Mouse (Mus musculus) G1E-ER4 (cell line): ENCODE data around the gene Rsl24d1. TPM values are rescaled to one million over a fixed set of nuclear protein-coding genes. Genes with fewer than 3 reads are reported as not detected.

Source experiments
- GATA1 ChIP-seq: IDR thresholded peaks from one replicate; pipeline ENCODE4 v1.8.0; 2012; ENCODE audit warnings: low read length, inconsistent platforms
- polyA plus RNA-seq: library from polyadenylated mRNA; stranded (reverse); fragments of >175 nt; gene quantifications from 2 replicates; pipeline ENCODE4 v1.2.3, GENCODE M21; 2012

Rsl24d1 gene
- polyA plus RNA-seq, 1 experiment, result 4.1 TPM

DNA sequence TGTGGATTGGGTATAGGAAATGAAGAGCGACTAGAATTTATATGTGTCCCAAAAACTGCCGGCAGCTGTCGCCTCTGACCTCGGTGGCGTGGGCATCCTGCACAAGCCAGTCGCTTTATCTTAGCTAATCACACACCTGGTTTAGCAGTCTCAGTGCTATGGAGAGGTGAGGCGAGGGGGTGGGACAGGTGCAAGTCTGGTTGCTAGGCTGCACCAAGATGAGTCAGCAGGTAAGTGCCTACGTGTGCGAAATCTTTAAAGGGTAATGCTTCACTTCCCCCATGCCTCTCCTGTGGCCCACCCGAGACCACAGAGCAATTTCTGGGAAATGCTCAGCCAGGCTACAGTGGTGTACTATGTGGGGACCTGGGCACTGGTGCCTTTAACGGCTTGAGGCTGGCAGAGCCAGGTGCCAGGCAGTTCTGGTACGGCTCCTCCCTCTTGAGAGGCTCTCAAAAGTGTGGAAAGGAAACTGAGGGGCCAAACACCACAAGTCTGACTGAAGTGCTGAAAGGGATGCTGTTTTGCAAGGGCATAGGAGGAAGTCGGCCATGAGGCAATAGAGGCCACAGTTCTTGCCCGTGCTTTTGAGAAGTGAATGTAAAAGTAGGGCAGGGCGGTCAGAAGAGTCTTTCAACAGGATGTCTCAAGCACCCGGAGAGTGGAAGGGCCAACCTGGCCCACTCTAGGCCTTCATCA, 23.9 kb upstream of the Rsl24d1 start:
- no peak for TF ChIP-seq GATA1

GRCm38 (mm10) chr9:73090121-73090520, 23.1 kb upstream of the Rsl24d1 start:
- no peak for TF ChIP-seq GATA1

DNA sequence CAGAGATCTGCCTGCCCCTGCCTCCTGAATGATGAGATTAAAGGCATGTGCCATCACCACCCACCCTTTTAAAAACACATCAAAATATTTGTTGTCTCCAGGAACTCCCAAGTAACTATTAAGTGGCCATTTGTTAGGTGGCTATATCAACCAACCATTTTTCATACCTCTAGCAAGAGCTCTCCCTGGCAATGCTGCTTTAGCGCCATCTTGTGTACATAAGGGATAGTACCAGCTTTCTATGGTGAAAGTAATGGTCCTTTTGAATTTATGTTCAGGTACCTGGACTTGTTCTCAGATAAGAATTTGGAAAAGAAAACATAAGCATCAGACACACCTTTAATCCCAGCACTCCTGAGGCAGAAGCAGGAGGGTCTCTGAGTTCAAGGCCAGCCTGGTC, 21.5 kb upstream of the Rsl24d1 start:
- TF ChIP-seq GATA1, result no peak

DNA sequence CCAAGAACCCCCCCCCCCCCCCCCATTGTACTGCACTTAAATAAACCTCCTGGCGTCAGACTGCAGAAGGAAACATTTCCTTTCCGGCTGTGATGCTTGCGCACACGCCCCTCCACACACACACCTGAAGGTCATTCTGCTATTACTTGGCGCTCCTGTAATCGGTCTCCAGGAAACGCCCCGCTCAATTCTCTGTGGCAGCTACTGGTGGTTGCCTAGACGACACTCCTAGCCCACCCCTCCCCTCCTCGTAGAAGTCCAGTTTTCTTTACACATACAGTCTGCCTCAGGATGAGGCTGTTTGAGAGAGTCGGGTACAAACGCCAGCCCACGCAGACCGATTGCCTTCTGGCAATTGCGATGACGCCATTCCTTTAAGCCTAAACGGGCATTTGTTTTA, 18.6 kb upstream of the Rsl24d1 start:
- TF ChIP-seq GATA1, result no peak

- no peak for TF ChIP-seq GATA1
Measured at GRCm38 (mm10) chr9:73097898-73098297, 15.3 kb upstream of the Rsl24d1 start.

DNA sequence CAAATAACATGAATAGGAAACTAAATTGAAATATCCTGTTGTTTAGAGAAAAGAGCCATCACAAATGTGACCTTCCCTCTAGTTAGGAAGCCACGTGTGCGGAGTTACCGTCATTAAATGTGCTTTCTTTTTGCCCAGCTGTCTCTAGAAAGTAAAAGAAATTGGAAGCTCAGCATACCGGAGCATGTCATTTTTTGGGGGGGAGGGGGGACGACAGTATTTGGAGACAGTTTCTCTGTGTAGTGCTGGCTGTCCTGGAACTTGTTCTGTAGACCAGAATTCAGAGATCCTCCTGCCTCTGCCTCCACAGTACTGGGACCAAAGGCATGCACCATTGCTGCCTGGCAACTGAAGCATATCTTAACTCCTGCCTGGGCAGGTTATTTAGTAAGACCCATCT, 11.7 kb upstream of the Rsl24d1 start, which contains the start of gene Khdc3:
TSS of gene Khdc3 (plus strand) at position 301 of the 400 bp plus-strand sequence.
- TF ChIP-seq GATA1, result no peak

DNA sequence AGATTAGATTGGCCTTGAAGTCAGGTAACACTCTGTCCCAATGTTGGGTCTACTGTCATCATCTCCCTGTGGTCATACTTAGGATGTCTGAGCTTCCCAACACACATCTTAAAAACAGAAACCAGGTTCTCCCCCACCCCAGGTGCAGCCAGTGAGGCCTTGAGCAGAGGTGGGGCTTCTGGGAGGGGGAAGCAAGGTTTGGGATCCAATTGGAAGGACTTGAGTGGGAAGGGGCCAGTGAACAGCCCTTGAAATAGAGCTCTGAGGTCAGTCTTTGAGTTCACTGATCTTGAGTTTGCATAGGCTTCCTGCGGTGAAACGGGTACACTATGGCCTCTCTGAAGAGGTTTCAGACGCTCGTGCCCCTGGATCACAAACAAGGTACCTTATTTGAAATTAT, 11.0 kb upstream of the Rsl24d1 start, which contains the start of gene Gm20509:
TSS of gene Gm20509 (plus strand) at position 290 of the 400 bp plus-strand sequence.
- no peak for TF ChIP-seq GATA1

DNA sequence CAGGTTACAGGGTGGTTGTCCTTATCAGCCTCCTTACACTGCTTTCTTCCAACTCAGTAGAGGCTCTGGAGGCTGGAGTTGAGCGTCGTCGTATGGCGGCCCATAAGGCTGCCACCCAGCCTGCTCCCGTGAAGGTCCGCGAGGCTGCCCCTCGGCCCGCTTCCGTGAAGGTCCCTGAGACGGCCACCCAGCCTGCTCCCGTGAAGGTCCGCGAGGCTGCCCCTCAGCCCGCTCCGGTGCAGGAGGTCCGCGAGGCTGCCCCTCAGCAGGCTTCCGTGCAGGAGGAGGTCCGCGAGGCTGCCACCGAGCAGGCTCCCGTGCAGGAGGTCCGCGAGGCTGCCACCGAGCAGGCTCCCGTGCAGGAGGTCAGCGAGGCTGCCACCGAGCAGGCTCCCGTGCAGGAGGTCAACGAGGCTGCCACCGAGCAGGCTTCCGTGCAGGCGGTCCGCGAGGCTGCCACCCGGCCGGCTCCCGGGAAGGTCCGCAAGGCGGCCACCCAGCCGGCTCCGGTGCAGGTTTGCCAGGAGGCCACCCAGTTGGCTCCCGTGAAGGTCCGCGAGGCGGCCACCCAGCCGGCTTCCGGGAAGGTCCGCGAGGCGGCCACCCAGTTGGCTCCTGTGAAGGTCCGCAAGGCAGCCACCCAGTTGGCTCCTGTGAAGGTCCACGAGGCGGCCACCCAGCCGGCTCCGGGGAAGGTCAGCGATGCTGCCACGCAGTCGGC, 9.9 kb upstream of the Rsl24d1 start:
- no peak for TF ChIP-seq GATA1

GRCm38 (mm10) chr9:73103880-73104198, 9.4 kb upstream of the Rsl24d1 start:
- no peak for TF ChIP-seq GATA1

DNA sequence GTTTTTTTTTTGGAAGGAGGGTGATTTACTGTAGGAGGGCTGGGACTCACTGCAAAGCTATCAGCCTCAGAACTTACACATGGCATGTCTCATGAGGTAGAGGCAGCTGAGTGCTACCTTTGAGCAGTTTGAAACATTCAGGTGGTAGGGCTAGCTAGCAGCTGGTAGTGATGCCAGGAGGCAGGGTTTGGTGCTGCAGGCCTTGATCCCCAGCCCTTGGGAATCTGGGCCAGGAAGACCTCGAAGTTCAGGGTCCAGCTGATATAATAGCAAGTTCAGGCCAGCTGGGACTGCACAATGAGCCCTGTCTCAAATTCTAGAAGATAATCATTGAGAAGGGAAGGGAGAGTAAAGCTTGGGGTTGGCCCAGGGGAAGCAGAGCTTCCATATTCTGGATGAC, 8.1 kb upstream of the Rsl24d1 start:
- TF ChIP-seq GATA1, result no peak

- TF ChIP-seq GATA1, result no peak
Measured at GRCm38 (mm10) chr9:73105771-73106170, 7.5 kb upstream of the Rsl24d1 start.

DNA sequence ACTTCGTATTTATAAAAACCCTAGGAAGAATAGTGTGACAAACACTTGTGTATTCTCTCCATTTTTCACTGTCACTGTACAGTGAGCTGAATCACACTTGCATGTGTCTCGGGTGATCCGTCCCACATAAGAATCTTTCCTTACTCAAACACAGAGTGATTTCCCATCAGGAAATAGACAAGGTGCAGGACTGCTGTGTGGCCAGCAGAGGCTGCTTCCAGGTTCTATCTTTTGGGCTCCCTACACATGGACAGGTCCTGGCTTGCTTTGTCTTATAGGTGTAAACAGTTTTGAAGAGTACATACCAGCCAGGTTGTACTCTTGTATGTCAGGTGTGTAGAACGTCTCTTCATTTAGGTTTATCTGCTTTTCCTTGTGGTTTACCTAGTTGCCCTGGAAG, 4.8 kb downstream of the Rsl24d1 start:
- no peak for TF ChIP-seq GATA1

DNA sequence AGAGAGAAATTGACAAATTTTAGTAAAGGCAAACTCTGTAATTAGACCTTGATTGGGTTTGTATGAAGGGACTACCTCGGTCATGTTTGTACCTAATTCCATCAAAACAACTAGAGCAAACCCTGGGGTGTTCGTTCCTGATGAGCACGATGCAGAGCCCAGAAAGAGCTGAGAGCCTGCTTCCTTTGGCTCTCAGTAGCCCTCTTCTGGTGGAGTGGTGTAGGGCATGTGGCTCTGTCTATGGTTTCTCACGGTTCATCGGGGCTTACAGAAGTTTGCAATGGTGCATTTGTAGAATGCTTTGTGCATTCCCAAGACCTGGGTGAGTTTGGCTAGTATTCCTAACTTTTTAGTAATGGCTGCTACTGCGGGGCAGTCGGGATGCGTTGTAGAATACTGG, 8.5 kb downstream of the Rsl24d1 start:
- no peak for TF ChIP-seq GATA1

DNA sequence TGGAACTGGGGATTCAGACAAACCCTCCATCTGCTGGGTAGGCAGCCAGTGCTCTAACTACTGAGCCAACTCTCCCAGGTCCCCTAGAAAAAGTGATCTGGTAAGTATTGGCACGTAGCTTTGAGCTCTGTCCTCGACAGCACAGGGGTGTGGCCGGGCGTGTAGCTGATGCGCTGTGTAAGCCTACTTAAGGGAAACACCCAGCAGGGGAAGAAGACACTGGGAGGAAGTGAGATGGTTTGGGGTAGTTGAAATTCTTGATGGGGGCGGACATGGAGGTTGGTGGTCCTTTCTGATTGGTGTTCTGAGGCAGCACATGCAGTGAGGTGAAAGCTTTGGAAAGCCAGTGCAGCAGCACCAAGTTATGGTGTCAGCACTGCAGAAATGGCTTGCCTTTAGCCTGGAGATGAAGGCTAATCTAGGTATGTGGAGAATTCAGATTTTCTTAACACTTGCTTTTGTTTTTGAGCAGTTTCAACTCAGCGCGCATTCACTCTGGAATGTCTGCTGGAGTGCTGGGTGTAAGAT, 11.9 kb downstream of the Rsl24d1 start:
- TF ChIP-seq GATA1, result no peak

GRCm38 (mm10) chr9:73127457-73127856, 14.2 kb downstream of the Rsl24d1 start:
- no peak for TF ChIP-seq GATA1

GRCm38 (mm10) chr9:73129875-73130274, 16.6 kb downstream of the Rsl24d1 start:
- no peak for TF ChIP-seq GATA1

GRCm38 (mm10) chr9:73130529-73130928, 17.3 kb downstream of the Rsl24d1 start:
- no peak for TF ChIP-seq GATA1

GRCm38 (mm10) chr9:73137341-73137886, 24.2 kb downstream of the Rsl24d1 start:
- TF ChIP-seq GATA1, result no peak
